Mouse (Mus musculus) right cerebral cortex, postnatal 10 days (tissue): ENCODE data around the gene 1810010D01Rik.

Source experiments
- DNase-seq, 2 experiments: peaks; one replicate each; pipeline ENCODE4 v3.0.0; 2021; ENCODE audit warnings: low spot score in 2 of 2

1810010D01Rik gene

GRCm38 (mm10) chr7:145215476-145215875 lies 7.6 kb upstream of the 1810010D01Rik start:
- DNase-seq: no peak

- DNase-seq: no peak
Measured at GRCm38 (mm10) chr7:145211680-145212659, 4.1 kb upstream of the 1810010D01Rik start.

- DNase-seq: no peak
Measured at GRCm38 (mm10) chr7:145210477-145211070, 2.7 kb upstream of the 1810010D01Rik start.

- no peak for DNase-seq
Measured at GRCm38 (mm10) chr7:145206801-145207200, 1.1 kb downstream of the 1810010D01Rik start.

- peak; percentile 83 to 85 for DNase-seq
Measured at GRCm38 (mm10) chr7:145206056-145206610, 1.8 kb downstream of the 1810010D01Rik start.

GRCm38 (mm10) chr7:145205363-145205902 lies 2.5 kb downstream of the 1810010D01Rik start:
- DNase-seq: no peak

- DNase-seq: no peak
Measured at GRCm38 (mm10) chr7:145199711-145200110, 8.2 kb downstream of the 1810010D01Rik start.

GRCm38 (mm10) chr7:145198223-145198714 lies 9.7 kb downstream of the 1810010D01Rik start:
- DNase-seq: peak; percentile 41 to 42

- DNase-seq: no peak
Measured at GRCm38 (mm10) chr7:145197711-145198110, 10.2 kb downstream of the 1810010D01Rik start.

GRCm38 (mm10) chr7:145197042-145197441 lies 10.9 kb downstream of the 1810010D01Rik start:
- DNase-seq: peak; percentile 72 to 83

- DNase-seq: no peak
Measured at GRCm38 (mm10) chr7:145196340-145196739, 11.6 kb downstream of the 1810010D01Rik start.

- DNase-seq: no peak
Measured at GRCm38 (mm10) chr7:145195186-145195927, 12.6 kb downstream of the 1810010D01Rik start.

- DNase-seq: peak; percentile 84 to 87
Measured at GRCm38 (mm10) chr7:145194455-145195161, 13.3 kb downstream of the 1810010D01Rik start.

GRCm38 (mm10) chr7:145192836-145193235 lies 15.1 kb downstream of the 1810010D01Rik start:
- no peak for DNase-seq

- DNase-seq: no peak
Measured at GRCm38 (mm10) chr7:145190520-145190919, 17.4 kb downstream of the 1810010D01Rik start.

- no peak for DNase-seq
Measured at GRCm38 (mm10) chr7:145189342-145189741, 18.6 kb downstream of the 1810010D01Rik start.

- no peak for DNase-seq
Measured at GRCm38 (mm10) chr7:145187802-145188201, 20.1 kb downstream of the 1810010D01Rik start.

- peak in 1 of 2 experiments; percentile 28 for DNase-seq
Measured at GRCm38 (mm10) chr7:145182388-145182787, 25.5 kb downstream of the 1810010D01Rik start.

- DNase-seq: peak; percentile 56 to 57
Measured at GRCm38 (mm10) chr7:145181376-145182034, 26.4 kb downstream of the 1810010D01Rik start.

- no peak for DNase-seq
Measured at GRCm38 (mm10) chr7:145179691-145180091, 28.2 kb downstream of the 1810010D01Rik start.
